Mouse (Mus musculus) heart, embryonic 11.5 days (tissue): ENCODE results near the gene Galnt2. TPM values are rescaled to one million over a fixed set of nuclear protein-coding genes. Genes with fewer than 3 reads are reported as not detected.

Experiments
- ATAC-seq: fragments of 200-750 bp; cut with Nextera tagmentation; replicated peaks from 2 replicates; pipeline ENCODE4 v1.8.0; 2017; ENCODE audit warnings: moderate library complexity; ENCODE audit not compliant: insufficient number of reproducible peaks, low FRiP score, low TSS enrichment
- H3K27ac ChIP-seq: fragments of 300-500 bp; sonication (generic); 2 replicates; pipeline ENCODE4 v1.5.1; 2014; ENCODE audit warnings: mild to moderate bottlenecking, low read depth, low read length
- H3K27me3 ChIP-seq: fragments of 300-500 bp; sonication (generic); 2 replicates; pipeline ENCODE4 v1.6.1; 2014; ENCODE audit warnings: mild to moderate bottlenecking, low read length, mixed read lengths; ENCODE audit not compliant: control insufficient read depth, insufficient read depth
- H3K36me3 ChIP-seq: fragments of 300-500 bp; sonication (generic); 2 replicates; pipeline ENCODE4 v1.6.1; 2014; ENCODE audit warnings: mild to moderate bottlenecking, low read length, moderate library complexity, mixed read lengths; ENCODE audit not compliant: control insufficient read depth, insufficient read depth
- H3K4me1 ChIP-seq: fragments of 300-500 bp; sonication (generic); 2 replicates; pipeline ENCODE4 v1.6.1; 2014; ENCODE audit warnings: low read length; ENCODE audit not compliant: control insufficient read depth, insufficient read depth
- H3K4me2 ChIP-seq: fragments of 300-500 bp; sonication (generic); 2 replicates; pipeline ENCODE4 v1.6.1; 2014; ENCODE audit warnings: mild to moderate bottlenecking, moderate library complexity
- H3K4me3 ChIP-seq: fragments of 300-500 bp; sonication (generic); 2 replicates; pipeline ENCODE4 v1.5.1; 2014; ENCODE audit warnings: low read depth, low read length
- H3K9ac ChIP-seq: fragments of 300-500 bp; sonication (generic); 2 replicates; pipeline ENCODE4 v1.6.1; 2014; ENCODE audit warnings: mild to moderate bottlenecking, low read depth, low read length, moderate library complexity
- H3K9me3 ChIP-seq: fragments of 300-500 bp; sonication (generic); replicated peaks from 2 replicates; pipeline ENCODE4 v1.6.1; 2016; ENCODE audit warnings: low read length; ENCODE audit not compliant: control insufficient read depth
- WGBS: fragments of 180-500 bp; shearing (Covaris S2); extraction: QIAGEN DNeasy Blood & Tissue Kit; methylation state at CpG from one replicate; pipeline ENCODE4 v1.1.7; 2014; ENCODE audit not compliant: insufficient replicate concordance; 5-methylcytosine and 5-hydroxymethylcytosine counted together
- polyA plus RNA-seq: library from polyadenylated mRNA; unstranded; fragments of >200 nt; fragmentation: Nextera tagmentation; extraction: Ambion mirVana; gene quantifications from 2 replicates; pipeline ENCODE4 v1.2.1, GENCODE M21; 2014

Gene Galnt2
- polyA plus RNA-seq, 1 experiment from 2014 or later: 63.2 TPM

DNA sequence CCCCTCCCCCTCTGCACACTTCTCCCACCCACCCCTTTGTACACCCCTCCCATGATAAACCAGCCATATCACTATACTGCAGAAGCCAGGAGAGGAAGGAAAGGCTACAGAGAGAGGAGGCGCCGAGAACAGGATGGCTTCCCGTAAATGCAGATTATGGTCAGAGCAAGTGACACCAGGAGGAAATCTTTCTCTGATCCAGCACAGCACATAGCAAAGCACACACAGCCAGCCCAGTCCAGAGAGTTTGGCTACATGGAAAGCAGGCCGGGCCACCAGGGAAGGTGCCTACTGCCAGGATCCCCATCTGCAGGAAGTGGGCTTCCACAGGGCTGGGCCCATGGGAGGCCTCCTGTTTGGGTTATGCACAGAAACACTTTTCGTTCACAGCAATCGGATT, 63.2 kb downstream of the Galnt2 start:
- H3K9ac ChIP-seq: no peak overlapping the region
- ATAC-seq: peak; percentile 64; the same call in 1 of the 2 replicates

DNA sequence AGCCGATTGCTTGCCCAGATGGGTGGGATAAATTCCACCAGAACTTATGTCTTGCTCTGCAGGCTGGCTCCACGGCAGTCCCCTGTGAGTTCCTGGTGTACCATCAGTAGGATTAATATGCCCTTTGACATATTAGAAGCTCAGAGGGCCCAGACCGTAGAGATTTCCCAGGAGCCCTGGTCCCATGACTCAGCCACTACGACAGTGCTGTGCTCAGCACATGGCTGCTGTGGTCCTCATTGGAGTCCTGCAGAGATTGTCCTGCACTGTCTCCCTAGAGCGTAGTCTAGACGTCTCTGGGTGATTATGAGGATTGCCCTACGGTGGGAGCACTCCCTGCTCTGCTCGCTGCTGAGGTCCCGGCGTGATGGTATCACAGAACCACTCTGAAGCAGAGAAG, 63.7 kb downstream of the Galnt2 start:
- Histone ChIP-seq H3K4me1 (peaks cover 20% of the 10 kb centered on the region), H3K4me2 (no peak overlapping the region), H3K27me3 (no peaks in the 10 kb centered on the region), H3K27ac (peak overlapping the region; percentile 77), H3K9me3 (no peaks in the 10 kb centered on the region), H3K36me3 (no peaks in the 10 kb centered on the region), H3K4me3 (no peak overlapping the region), H3K9ac (no peak overlapping the region)
- ATAC-seq: no peak
- WGBS: 60% methylated on average over 10 of the region's 10 CpGs

More for the DNA sequence above, 63.2 kb downstream of the Galnt2 start:
- Histone ChIP-seq H3K4me1 (peaks cover 20% of the 10 kb centered on the region), H3K36me3 (no peaks in the 10 kb centered on the region), H3K27me3 (no peaks in the 10 kb centered on the region), H3K9me3 (no peaks in the 10 kb centered on the region), H3K4me2 (0 out of 2 replicates have a peak overlapping the region, but pooled peaks have one; percentile 8), H3K4me3 (no peak overlapping the region), H3K27ac (peak overlapping the region; percentile 77)
- 47% methylated on average over 6 of the region's 6 CpGs for WGBS

DNA sequence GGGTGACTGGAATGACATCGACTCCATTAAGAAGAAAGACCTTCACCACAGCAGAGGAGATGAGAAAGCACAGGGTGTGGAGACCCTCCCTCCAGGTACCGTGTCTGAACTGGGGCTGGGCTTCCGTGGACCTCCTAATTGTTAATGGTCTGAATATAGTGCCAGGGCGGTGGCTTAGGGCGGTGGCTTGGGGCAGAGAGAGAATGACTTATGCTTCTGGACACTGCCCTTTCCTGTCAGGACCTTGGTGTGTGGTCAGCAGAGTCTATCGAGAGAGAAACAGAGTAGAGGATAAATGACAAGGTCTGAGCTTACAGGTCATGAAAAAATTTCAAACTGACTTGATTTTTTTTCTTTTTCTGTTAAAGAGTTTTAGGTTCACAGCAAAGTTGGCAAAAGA, 64.2 kb downstream of the Galnt2 start:
- no peak for ATAC-seq
- Histone ChIP-seq H3K9ac (no peak overlapping the region), H3K4me2 (no peak overlapping the region)

DNA sequence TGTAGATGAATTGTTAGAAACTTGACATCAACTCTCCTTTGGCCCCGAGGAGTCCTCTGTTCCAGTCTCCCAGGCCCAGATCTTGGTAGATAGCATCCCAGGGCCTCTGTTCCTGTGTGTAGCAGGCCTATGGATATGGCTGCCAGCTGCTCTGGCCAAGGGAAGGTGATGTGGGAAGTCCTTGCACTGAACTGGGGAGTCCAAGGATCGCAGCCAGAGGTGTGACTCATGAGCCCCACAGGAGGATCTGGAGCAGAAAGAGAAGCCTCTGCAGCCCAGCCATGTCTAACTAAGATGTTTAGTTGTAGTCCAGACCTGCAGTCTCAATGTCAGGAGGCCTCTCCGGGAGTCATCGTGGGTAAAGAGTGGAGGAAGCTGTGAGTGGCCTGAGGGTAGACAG, 70.3 kb downstream of the Galnt2 start:
- WGBS: 90% methylated on average over 4 of the region's 4 CpGs
- Histone ChIP-seq H3K36me3 (no peaks in the 10 kb centered on the region), H3K9ac (no peak overlapping the region; the same call in 1 of the 2 replicates), H3K4me3 (no peak overlapping the region), H3K9me3 (no peaks in the 10 kb centered on the region), H3K4me1 (peaks cover 18% of the 10 kb centered on the region; the same call in 1 of the 2 replicates), H3K27me3 (no peaks in the 10 kb centered on the region; the same call in 1 of the 2 replicates), H3K27ac (no peak overlapping the region), H3K4me2 (no peak overlapping the region)
- ATAC-seq: no peak

More for the DNA sequence above, 64.2 kb downstream of the Galnt2 start:
- H3K27ac ChIP-seq: peak overlapping the region; percentile 77; the same call in 1 of the 2 replicates
- no peaks in the 10 kb centered on the region for H3K27me3 ChIP-seq
- WGBS: 69% methylated on average over 6 of the region's 6 CpGs
- H3K9me3 ChIP-seq: no peaks in the 10 kb centered on the region
- no peaks in the 10 kb centered on the region for H3K36me3 ChIP-seq
- peaks cover 20% of the 10 kb centered on the region for H3K4me1 ChIP-seq
- no peak overlapping the region for H3K4me3 ChIP-seq

DNA sequence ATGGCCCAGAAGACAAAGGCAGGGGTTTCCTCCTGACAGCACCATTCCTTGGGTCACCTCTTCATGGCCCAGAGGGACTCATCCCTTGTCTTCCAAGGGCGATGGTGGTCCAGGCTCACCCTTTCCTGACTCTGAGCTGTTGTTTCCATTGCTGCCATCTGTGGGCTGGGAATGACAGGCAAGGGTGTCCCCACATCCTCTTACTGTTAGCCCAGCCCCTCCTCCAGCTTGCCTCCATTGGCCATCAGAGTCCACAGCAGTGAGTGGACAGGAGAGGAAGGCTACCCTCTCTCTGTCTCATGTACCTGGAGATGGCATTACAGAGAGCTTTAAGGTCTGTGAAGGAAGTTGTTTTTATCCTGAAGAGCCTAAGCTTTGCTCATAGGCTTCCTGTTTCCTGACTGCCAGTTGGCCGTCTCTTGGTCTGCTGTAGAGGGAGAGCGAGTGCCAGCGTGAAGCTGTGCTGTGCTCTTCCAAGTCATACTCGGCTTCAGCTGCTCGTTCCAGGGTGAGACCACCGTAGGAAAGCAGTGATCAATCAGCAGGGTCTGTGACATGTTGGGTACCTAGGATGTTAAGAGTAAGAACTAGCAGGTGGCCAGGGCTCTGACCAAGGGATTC, 70.9 kb downstream of the Galnt2 start:
- ATAC-seq: no peak
- 70% methylated on average over 7 of the region's 7 CpGs for WGBS
- no peaks in the 10 kb centered on the region for H3K36me3 ChIP-seq
- H3K4me3 ChIP-seq: no peak overlapping the region
- no peak overlapping the region; the same call in 1 of the 2 replicates for H3K9ac ChIP-seq
- peaks cover 21% of the 10 kb centered on the region; the same call in 1 of the 2 replicates for H3K4me1 ChIP-seq
- H3K27ac ChIP-seq: no peak overlapping the region
- no peaks in the 10 kb centered on the region for H3K9me3 ChIP-seq
- no peaks in the 10 kb centered on the region; the same call in 1 of the 2 replicates for H3K27me3 ChIP-seq
- no peak overlapping the region for H3K4me2 ChIP-seq

DNA sequence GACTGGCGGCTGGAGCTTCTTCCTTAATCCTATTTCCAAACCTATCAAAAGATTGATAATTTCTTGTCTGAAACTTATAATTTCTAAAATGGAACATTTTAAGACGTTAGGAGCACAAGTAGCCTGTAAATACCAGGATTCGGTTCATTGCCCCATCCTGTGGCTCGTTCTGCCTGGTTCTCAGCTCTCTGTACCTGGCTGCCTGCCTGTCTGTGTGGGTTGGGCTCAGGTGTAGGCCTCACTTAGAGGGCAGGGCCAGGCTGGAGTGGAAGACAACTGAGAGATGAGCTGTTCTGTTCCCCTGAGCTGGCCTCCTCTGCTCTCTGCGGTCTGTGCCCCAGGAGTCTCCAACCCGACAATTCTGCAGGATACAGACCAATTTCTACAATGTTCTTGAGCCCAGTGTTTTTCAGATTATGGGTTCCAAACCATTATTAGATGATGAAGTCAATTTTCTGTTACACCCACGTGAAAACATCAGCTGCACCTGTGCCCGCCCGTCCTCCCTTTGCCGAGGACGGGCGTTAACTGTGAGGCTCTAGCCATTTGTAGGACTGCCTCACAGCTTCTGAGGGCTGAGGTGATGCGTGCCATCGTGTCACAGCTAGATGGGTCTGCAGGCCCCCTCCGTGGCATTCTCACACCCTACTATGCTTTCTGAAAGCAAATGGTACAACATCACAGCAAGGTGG, 72.2 kb downstream of the Galnt2 start:
- WGBS: 80% methylated on average over 15 of the region's 15 CpGs
- H3K27ac ChIP-seq: no peak overlapping the region

DNA sequence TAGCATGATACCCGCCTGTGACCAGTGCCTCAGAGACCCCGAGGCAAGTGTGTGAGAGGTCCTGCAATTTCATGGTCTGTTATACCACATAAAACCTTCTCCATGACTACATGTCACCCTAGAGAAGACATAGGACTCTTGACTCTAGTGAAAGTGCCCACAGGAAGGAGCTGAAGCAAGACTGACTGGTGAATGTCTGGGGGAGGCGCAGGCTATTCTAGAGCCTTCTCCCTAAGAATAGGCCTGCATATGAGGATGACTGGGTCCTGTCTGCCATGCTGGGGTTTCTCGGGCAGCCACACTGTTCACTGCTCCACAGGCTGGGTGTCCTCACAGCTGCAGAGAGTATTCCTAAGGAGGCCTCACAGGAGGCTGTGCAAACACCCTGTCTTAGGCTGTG, 73.0 kb downstream of the Galnt2 start:
- Histone ChIP-seq H3K4me2 (no peak overlapping the region), H3K4me3 (no peak overlapping the region), H3K4me1 (peaks cover 21% of the 10 kb centered on the region; the same call in 1 of the 2 replicates), H3K9ac (no peak overlapping the region), H3K36me3 (no peaks in the 10 kb centered on the region), H3K27me3 (no peaks in the 10 kb centered on the region; the same call in 1 of the 2 replicates), H3K27ac (no peak overlapping the region), H3K9me3 (no peaks in the 10 kb centered on the region)
- WGBS: 73% methylated on average over 4 of the region's 4 CpGs
- ATAC-seq: no peak

More for the DNA sequence above, 72.2 kb downstream of the Galnt2 start:
- H3K9me3 ChIP-seq: no peaks in the 10 kb centered on the region
- no peak for ATAC-seq
- no peak overlapping the region for H3K9ac ChIP-seq
- no peak overlapping the region for H3K4me3 ChIP-seq
- no peak overlapping the region for H3K4me2 ChIP-seq
- peaks cover 21% of the 10 kb centered on the region; the same call in 1 of the 2 replicates for H3K4me1 ChIP-seq
- H3K27me3 ChIP-seq: no peaks in the 10 kb centered on the region; the same call in 1 of the 2 replicates
- no peaks in the 10 kb centered on the region for H3K36me3 ChIP-seq

DNA sequence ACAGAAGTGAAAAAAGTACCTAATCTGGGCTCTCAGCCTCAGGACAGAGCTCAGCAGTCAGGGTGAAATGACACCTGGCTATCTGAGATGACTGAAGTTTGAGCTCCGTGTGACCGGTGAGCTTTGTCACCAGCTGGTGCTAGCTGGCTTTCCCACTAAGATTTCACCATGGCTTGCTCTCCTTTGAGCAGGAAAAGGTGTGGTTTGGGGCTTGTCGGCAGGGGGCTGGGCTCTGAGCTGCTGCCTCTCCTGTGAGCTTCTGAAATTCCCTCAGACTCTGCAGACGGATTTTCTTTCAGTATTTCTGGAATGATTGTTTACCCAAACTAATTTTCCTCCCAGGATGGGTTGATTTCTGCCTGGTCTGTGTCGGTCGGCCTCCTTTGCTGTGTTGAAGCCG, 75.4 kb downstream of the Galnt2 start:
- Histone ChIP-seq H3K9ac (no peak overlapping the region), H3K36me3 (no peaks in the 10 kb centered on the region), H3K27me3 (no peaks in the 10 kb centered on the region; the same call in 1 of the 2 replicates), H3K27ac (no peak overlapping the region), H3K4me3 (no peak overlapping the region), H3K4me2 (no peak overlapping the region), H3K9me3 (no peaks in the 10 kb centered on the region), H3K4me1 (peaks cover 18% of the 10 kb centered on the region; the same call in 1 of the 2 replicates)
- no peak for ATAC-seq
- WGBS: 53% methylated on average over 7 of the region's 7 CpGs
